Mouse (Mus musculus) c-Kit-negative CD71-positive TER-119-positive erythroid progenitor cells, embryonic 14.5 days (primary cell): ENCODE measurements around the gene Th.
A peak's percentile ranks its signal among the peaks of the same experiment; 100 is the strongest.

Experiments
- DNase-seq: peaks from one replicate; pipeline ENCODE4 v3.0.0-alpha.2; 2013; ENCODE audit warnings: low read depth, low spot score

Th gene

GRCm38 (mm10) chr7:142901774-142902173 lies 29.2 kb downstream of the Th start:
- DNase-seq, result no peak

DNA sequence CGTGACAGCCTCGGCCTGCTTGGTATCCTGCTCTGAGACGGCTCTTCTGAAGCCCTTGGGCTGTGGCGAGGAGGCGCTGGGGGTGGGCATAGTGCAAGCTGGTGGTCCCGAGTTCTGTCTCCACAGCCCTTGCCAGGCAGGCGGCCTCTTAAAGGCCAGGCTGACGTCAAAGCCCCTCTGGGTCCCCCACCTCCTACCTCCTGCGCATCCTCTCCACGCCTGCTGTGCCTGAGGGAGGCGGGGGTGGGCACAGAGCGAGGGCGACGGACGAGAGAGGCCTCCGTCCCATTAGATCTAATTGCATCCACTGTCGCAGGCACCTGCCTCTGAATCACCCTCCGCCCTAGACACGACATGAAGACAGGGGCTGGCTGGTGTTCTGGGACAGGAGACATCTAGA lies 31.1 kb downstream of the Th start:
- no peak for DNase-seq

DNA sequence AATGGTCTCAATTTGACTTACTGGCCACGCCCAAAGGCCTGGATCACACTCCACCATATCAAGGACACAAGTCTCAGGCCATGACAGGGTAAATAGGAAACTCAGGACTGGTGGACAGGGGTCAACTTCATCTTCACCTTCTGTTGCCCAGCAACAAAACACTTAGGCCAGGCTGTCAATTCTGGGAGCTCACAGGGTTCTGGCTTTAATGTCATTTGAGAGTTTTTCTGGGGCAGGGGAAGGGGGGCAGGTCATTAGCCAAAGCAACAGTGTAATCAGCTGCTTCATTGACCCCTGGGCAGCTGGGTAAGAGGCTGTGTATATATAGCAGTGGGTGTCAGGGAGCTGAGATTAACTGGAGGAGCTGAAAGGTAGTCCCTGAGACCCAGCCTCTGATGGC lies 33.5 kb downstream of the Th start:
- no peak for DNase-seq

GRCm38 (mm10) chr7:142895901-142896665 lies 34.8 kb downstream of the Th start:
- DNase-seq, result no peak

DNA sequence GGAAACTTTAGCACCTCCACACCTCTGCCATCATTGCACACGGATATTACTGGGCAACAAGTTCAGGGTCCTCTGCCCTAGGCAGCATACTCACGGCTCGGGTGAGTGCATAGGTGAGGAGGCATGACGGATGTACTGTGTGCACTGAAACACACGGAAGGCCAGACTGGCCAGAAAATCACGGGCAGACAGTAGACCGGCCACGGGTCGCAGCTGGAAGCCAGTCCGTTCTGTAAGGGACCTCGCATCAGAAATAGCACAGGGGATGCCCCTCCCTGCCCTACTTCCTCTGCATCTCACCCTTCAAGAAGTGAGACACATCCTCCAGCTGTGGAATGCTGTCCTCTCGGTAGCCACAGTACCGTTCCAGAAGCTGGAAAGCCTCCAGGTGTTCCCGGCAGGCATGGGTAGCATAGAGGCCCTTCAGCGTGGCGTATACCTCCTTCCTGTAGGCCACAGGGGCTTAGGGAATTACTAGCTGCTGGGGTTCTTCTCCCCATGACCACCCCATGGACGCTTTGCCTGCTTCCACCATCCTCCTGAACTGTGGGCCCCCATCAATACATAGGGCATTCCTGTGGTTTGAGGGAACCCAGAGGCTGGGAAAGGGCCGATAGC lies 35.6 kb downstream of the Th start:
- no peak for DNase-seq

DNA sequence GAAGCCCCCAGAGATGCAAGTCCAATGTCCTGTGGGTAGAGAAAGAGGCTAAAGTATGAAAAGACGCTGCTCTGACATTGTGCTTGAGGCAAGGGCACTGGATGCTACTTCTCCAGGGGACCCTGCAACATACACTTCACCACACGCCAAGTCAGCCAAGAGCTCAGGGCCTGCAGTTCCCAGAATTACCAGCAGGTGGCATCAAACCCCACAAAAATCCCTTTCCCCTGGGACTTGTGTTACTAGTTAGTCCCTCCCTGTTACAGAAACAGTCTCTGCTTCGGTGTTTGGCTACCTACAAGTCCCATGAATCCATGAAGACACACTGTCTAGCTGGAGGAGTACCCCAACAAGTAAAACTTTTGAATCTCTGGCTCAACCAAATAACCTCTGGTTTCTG lies 36.3 kb downstream of the Th start:
- DNase-seq, result peak; percentile 54

DNA sequence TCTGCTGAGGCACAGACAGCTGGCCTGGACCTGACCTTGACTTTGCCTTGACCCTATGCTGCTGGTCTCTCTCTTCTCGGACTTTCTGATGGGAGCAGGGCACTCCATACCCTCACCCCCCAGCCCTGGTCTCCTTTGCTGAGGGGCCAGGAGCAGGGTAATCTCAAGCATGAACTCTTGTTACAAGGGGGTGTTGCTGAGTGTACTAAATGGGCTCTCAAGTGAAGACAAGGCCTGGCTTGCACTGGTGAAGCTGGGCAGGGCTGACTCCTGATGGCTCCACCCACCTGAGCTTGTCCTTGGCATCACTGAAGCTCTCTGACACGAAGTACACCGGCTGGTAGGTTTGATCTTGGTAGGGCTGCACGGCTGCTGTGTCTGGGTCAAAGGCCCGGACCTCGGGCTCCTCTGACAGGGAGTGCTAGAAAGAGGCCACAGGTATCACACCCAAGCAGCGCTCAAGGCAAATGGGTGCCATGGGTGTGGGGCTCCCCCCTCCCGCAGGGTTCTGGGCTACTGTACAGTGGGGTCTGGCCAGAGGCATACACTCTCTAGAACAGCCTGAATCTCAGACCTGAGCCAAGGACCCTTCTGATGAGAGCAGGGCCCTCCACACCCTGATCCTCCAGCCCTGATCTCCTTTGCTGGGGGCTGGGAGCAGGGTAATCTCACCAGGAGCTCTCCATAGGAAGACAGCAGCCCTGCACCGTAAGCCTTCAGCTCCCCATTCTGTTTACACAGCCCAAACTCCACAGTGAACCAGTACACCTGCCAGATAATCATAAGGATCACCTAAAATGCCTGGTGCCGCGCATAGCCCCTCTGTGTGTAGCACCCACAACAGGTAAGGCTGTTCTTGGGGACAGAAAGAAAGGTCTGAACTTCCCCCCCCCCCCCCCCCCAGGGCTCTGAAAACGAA lies 36.9 kb downstream of the Th start:
- DNase-seq, result no peak

GRCm38 (mm10) chr7:142893296-142893695 lies 37.6 kb downstream of the Th start:
- no peak for DNase-seq

GRCm38 (mm10) chr7:142869419-142870163 lies 61.3 kb downstream of the Th start:
- DNase-seq, result no peak

GRCm38 (mm10) chr7:142850681-142851080 lies 80.2 kb downstream of the Th start:
- DNase-seq, result no peak
